Mouse (Mus musculus): ENCODE measurements around the gene Arhgap18. TPM values are rescaled to one million over a fixed set of nuclear protein-coding genes. Genes with fewer than 3 reads are reported as not detected.

The Arhgap18 gene
- 20.5 and 41.4 TPM in 2 replicates for polyA plus RNA-seq (2015; fragmentation: Nextera tagmentation; extraction: Ambion mirVana)

DNA sequence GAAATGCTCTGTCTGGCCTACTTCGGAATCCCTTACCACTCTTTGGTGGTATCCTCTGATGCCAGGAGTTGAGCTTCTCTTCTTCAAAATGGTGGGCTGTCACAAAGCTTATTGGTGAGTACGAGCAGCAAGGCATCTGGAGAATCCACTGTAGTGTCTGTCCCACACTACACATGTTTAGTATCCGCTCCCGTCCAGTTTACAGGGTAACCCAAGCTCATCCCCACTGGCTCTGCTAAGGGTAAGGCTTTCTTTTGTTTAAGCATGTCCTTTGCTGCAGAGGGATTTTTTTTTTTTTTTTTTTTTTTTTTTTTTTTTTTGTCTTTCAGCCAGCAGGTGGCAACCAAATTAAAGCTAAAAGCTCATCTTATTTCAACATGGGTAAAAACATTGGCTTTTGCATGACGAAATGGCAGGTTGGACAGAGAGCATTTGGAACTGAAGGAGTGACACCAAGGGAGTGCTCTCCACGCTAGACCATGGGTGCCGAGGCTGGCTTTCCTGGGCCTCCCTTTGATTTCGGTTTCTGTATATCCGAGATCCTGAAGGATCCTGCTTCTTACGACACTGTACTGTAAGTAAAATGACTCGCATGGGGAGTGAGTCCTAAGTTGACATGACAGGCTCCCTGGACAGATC, at the start of gene Arhgap18:
Arhgap18 (plus strand) TSS at position 493 of the 639 bp plus-strand sequence.

All from adrenal gland, postnatal 0 days (tissue).